21 mouse cellular contexts compared by ENCODE assay signal in the genomic region with DNA sequence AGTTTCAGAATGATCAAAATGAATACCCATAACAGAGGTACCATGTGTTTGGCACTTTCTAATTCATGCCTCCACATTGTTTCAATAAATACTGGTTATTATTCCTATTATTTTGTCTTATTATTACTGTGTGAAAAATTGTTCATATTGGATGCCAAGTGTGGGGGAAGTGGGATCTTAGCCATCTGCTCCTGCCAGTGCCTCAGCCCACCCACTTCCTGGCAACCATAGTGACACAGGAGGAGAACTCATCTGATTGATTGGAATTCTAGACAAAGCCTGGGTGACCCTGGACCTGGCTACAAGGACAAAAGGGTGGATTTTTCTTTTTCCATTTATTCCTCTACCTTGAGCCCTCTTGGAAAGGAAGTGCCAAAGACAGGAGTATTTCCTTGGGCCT.
DNase-seq lines count a peak whose midpoint lies in the region; ATAC-seq and TF ChIP-seq lines count a peak whose summit lies in the region.
"Had no signal": no experiment of that assay in that cellular context is flagged by ENCODE, and none has a peak within 500 bp of the region (broad histone marks: within the 10 kb centered on the region; RNA-seq: fewer than 3 reads in every experiment).

No protein-coding gene starts in this region.

- no peaks in the 10 kb centered on the region for H3K36me3 ChIP-seq in midbrain, postnatal 0 days (ENCODE audit: insufficient read depth, low read length)
- H3K36me3 ChIP-seq in midbrain, embryonic 16.5 days (ENCODE audit: control insufficient read depth, insufficient read depth, low read length), result no peaks in the 10 kb centered on the region

- H3K9me3 ChIP-seq in midbrain, postnatal 0 days (ENCODE audit: low read length), result no peaks in the 10 kb centered on the region
- no peaks in the 10 kb centered on the region for H3K9me3 ChIP-seq in midbrain, embryonic 16.5 days (replicated peaks; ENCODE audit: control insufficient read depth, low read length, poor library complexity, severe bottlenecking)

- H3K4me3 ChIP-seq in midbrain, postnatal 0 days (ENCODE audit: low read depth, low read length), result no peak overlapping the region
- H3K4me3 ChIP-seq in midbrain, embryonic 16.5 days (ENCODE audit: low read depth, low read length), result no peak overlapping the region
- H3K4me3 ChIP-seq: erythroblast, embryonic 14.5 days; myocyte had no signal

- no peak overlapping the region for H3K27ac ChIP-seq in midbrain, postnatal 0 days (ENCODE audit: low read depth, low read length)
- H3K27ac ChIP-seq in midbrain, embryonic 16.5 days (ENCODE audit: low read length), result no peak overlapping the region
- H3K27ac ChIP-seq: stomach, postnatal 0 days had no signal

- peak; percentile 33 to 34 for DNase-seq in cerebellum, postnatal 14 days
- no peak for DNase-seq in cerebellum, adult 9-11 months
- peak; percentile 35 for DNase-seq in midbrain, postnatal 0 days (ENCODE audit: low spot score)
- DNase-seq in layer of hippocampus, adult 9-10 months (ENCODE audit: low spot score), result peak; percentile 74
- DNase-seq in left cerebral cortex, postnatal 4 days, result peak; percentile 44
- DNase-seq in gastrocnemius, postnatal 10 days, result no peak
- no peak for DNase-seq in heart, postnatal 36 days
- DNase-seq: cerebellum, postnatal 36 days; kidney, adult 11 months; kidney, postnatal 25 days; lung, adult 2 months; lung, postnatal 36 days; retina, postnatal 1 day; thymus, postnatal 14 days had no signal

- H3K9ac ChIP-seq in midbrain, postnatal 0 days (replicated peaks; ENCODE audit: low read length, poor library complexity, severe bottlenecking), result no peak overlapping the region
- H3K9ac ChIP-seq in midbrain, embryonic 16.5 days (ENCODE audit: low read depth, low read length), result no peak overlapping the region

- H3K4me1 ChIP-seq in midbrain, postnatal 0 days (ENCODE audit: insufficient read depth, low read length), result no peaks in the 10 kb centered on the region
- H3K4me1 ChIP-seq in midbrain, embryonic 16.5 days (ENCODE audit: control insufficient read depth, insufficient read depth, low read length), result no peaks in the 10 kb centered on the region

- no peak for ATAC-seq in midbrain, postnatal 0 days (ENCODE audit: low FRiP score)
- no peak for ATAC-seq in midbrain, embryonic 16.5 days
- ATAC-seq: hindbrain, embryonic 16.5 days had no signal

- H3K4me2 ChIP-seq in midbrain, postnatal 0 days (ENCODE audit: low read depth, low read length, poor library complexity, severe bottlenecking), result no peak overlapping the region
- H3K4me2 ChIP-seq in midbrain, embryonic 16.5 days (ENCODE audit: low read length), result no peak overlapping the region
- H3K4me2 ChIP-seq: heart, embryonic 11.5 days; midbrain, embryonic 11.5 days had no signal

- intact Hi-C loops in left cerebral cortex, postnatal 4 days (cut with DNase I), result no loop called here
- intact Hi-C loops in heart, postnatal 36 days (cut with DNase I), result no loop called here

- TF ChIP-seq CTCF in midbrain, postnatal 0 days (IDR thresholded peaks at IDR 0.05), result no peak

- H3K27me3 ChIP-seq in midbrain, postnatal 0 days (ENCODE audit: insufficient read depth, low read length), result no peaks in the 10 kb centered on the region
- H3K27me3 ChIP-seq in midbrain, embryonic 16.5 days (ENCODE audit: control insufficient read depth, insufficient read depth, low read depth, low read length), result no peaks in the 10 kb centered on the region

Comparison
In these comparisons a context has a peak if more than half of its experiments do, and no peak if none do; other contexts are left out.
1. DNase-seq: peak in cerebellum, postnatal 14 days (2 of 2), midbrain, postnatal 0 days (single experiment), layer of hippocampus, adult 9-10 months (single experiment) and left cerebral cortex, postnatal 4 days (single experiment); none in cerebellum, adult 9-11 months (single experiment), gastrocnemius, postnatal 10 days (single experiment) and heart, postnatal 36 days (0 of 2).